Mouse (Mus musculus): Measurements from ENCODE around the gene Arpc5l. TPM values are rescaled to one million over a fixed set of nuclear protein-coding genes. Genes with fewer than 3 reads are reported as not detected.
A peak's percentile ranks its signal among the peaks of the same experiment; 100 is the strongest.
"Not testable (repeated sequence)": the region's sequence is repeated elsewhere in the genome, so short reads cannot be mapped to it uniquely, and the experiment has no call there.

Arpc5l gene
- polyA plus RNA-seq, 1 experiment from 2014 or later, result 117 TPM

DNA sequence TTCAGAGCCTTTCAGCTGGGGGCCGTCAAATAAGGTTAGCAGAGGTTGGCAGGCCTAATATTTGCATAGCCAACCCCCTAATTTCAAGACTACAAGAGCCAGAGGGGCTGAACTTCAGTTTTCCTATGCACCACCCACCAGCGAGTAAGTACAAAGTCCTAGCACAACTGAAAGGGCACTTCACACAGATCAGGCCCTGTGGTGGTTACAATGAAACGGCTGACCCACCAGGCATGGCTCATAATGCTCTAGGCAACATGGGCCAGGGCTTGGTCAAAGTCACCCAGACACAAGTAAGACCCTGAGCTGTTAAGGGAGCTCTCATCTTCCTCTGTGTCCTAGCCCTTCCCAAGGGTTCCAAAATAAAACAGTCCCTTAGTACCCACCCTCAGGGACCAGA, 3.3 kb upstream of the Arpc5l start:
- Histone ChIP-seq H3K36me3 (peaks cover 43% of the 10 kb centered on the region), H3K4me1 (peaks cover 40% of the 10 kb centered on the region)
- WGBS, result 78% methylated on average over 3 of the region's 3 CpGs

DNA sequence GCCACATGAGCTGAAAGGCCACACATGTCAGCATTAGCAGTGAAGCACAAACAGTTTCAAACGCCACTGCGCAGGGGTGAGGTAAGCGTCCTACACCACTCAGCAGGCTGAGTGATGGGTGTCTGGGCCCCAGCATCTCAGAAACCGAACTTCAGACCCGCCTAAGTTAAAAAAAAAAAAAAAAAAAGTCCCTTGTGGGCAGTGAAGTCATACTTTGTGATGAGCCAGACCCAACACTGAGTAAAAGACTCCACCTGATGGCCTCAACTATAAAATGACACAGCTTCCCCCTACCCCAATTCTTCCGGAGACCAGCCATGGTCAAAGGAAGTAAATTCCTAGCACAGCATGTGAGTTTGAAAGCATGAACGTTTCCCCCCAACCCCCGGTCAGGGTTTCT, 2.0 kb upstream of the Arpc5l start:
- H3K27ac ChIP-seq, result no peak overlapping the region; the same call in 1 of the 2 replicates
- H3K4me2 ChIP-seq, result peak overlapping the region; percentile 70
- H3K36me3 ChIP-seq, result peaks cover 43% of the 10 kb centered on the region
- peak overlapping the region; percentile 68; the same call in 1 of the 2 replicates for H3K4me3 ChIP-seq
- no peaks in the 10 kb centered on the region for H3K9me3 ChIP-seq
- no peak for ATAC-seq (ENCODE audit: insufficient number of reproducible peaks, low FRiP score, low TSS enrichment, low read depth)
- H3K4me1 ChIP-seq, result peaks cover 36% of the 10 kb centered on the region
- WGBS, result 52% methylated on average over 8 of the region's 8 CpGs
- no peak overlapping the region for H3K9ac ChIP-seq
- H3K27me3 ChIP-seq, result no peaks in the 10 kb centered on the region

More for the DNA sequence above, 3.3 kb upstream of the Arpc5l start:
- Histone ChIP-seq H3K4me2 (no peak overlapping the region), H3K27ac (no peak overlapping the region), H3K9ac (no peak overlapping the region), H3K9me3 (no peaks in the 10 kb centered on the region), H3K4me3 (no peak overlapping the region), H3K27me3 (no peaks in the 10 kb centered on the region)
- no peak for ATAC-seq (ENCODE audit: insufficient number of reproducible peaks, low FRiP score, low TSS enrichment, low read depth)

DNA sequence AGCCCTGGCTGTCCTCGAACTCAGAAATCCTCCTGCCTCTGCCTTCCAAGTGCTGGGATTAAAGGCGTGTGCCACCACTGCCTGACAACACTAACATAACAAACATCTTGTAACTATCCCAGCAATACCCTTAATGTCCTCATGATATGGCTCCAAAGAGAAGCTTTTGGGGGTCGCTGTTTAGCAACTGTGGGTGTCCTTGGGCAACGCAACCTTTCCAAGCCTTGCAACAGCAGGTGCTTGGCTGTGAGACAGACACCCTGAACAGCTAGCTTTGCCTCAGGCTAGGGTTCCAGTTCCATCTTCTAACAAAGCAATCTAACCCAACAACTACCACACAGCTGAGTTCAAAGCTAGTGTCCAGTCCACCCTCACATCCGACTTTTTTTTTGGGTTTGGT, 1.6 kb upstream of the Arpc5l start:
- no peak for ATAC-seq (ENCODE audit: insufficient number of reproducible peaks, low FRiP score, low TSS enrichment, low read depth)
- H3K9me3 ChIP-seq, result no peaks in the 10 kb centered on the region
- H3K4me1 ChIP-seq, result peaks cover 33% of the 10 kb centered on the region
- no peak overlapping the region for H3K27ac ChIP-seq
- no peaks in the 10 kb centered on the region for H3K27me3 ChIP-seq
- no peak overlapping the region; the same call in 1 of the 2 replicates for H3K9ac ChIP-seq
- peak overlapping the region; percentile 70 for H3K4me2 ChIP-seq
- H3K36me3 ChIP-seq, result peaks cover 43% of the 10 kb centered on the region
- 61% methylated on average over 5 of the region's 5 CpGs for WGBS
- H3K4me3 ChIP-seq, result peak overlapping the region; percentile 68

DNA sequence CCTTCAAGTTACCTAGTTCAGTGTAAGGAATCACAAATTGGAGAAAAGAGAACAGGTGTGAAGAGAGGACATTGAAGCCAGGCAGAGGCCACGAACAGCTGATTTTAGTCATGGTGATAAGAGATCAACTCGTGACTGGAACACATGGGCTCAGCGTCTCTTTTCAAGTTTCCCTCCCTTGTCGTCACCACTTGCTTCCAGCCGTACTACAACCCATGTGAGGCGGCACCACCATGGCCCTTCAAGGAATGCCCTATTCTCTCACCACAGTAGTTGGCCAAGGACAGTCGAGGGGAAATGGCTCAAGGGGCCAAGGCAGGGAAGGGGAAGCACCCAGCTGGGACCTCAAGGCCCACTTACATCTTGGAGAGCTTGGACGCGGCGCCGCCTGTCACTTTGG, 776 bp upstream of the Arpc5l start:
- ATAC-seq (ENCODE audit: insufficient number of reproducible peaks, low FRiP score, low TSS enrichment, low read depth), result no peak

DNA sequence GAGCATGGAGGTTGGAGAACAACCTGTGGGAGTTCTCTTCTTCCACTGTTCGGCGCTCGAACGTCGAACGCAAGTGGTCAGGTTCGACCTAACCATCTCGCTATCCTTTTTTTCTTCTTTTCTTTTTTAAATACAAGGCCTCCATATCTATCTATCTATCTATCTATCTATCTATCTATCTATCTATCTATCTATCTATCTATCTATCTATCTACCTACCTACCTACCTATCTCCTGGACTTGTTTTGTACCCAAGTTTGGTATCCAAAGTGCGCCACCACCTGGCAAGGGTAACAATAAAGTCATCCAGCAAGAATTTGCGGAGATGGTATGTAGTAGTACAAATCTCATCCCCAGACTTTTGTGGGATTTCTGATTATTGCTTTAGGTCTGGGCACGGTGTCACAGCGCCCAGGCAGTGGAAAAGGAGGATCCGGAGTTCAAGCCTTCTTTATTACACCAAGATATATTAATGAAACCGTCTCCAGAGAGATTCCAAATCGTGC, 479 bp downstream of the Arpc5l start, which contains the start of gene Rpl35:
Gene Rpl35, minus strand, starts transcription at position 51 of the 506 bp plus-strand sequence.
- H3K36me3 ChIP-seq, result peaks cover 30% of the 10 kb centered on the region
- no peaks in the 10 kb centered on the region for H3K27me3 ChIP-seq
- H3K4me2 ChIP-seq, result peak within 1 kb of the TSS; percentile 70
- H3K27ac ChIP-seq, result peak within 1 kb of the TSS; percentile 93
- no peaks in the 10 kb centered on the region for H3K9me3 ChIP-seq
- H3K4me3 ChIP-seq, result peak within 1 kb of the TSS; percentile 68
- WGBS, result 10% methylated on average over 15 of the region's 15 CpGs
- H3K9ac ChIP-seq, result peak within 1 kb of the TSS; percentile 75
- H3K4me1 ChIP-seq, result peaks cover 49% of the 10 kb centered on the region
- ATAC-seq (ENCODE audit: insufficient number of reproducible peaks, low FRiP score, low TSS enrichment, low read depth), result no peak

More for the DNA sequence above, 776 bp upstream of the Arpc5l start:
- 0% methylated on average over 11 of the region's 11 CpGs for WGBS
- Histone ChIP-seq H3K27me3 (no peaks in the 10 kb centered on the region), H3K27ac (peak overlapping the region; percentile 93), H3K9ac (peak overlapping the region; percentile 75), H3K4me1 (peaks cover 40% of the 10 kb centered on the region), H3K4me3 (peak overlapping the region; percentile 68), H3K9me3 (no peaks in the 10 kb centered on the region), H3K36me3 (peaks cover 42% of the 10 kb centered on the region), H3K4me2 (peak overlapping the region; percentile 70)

DNA sequence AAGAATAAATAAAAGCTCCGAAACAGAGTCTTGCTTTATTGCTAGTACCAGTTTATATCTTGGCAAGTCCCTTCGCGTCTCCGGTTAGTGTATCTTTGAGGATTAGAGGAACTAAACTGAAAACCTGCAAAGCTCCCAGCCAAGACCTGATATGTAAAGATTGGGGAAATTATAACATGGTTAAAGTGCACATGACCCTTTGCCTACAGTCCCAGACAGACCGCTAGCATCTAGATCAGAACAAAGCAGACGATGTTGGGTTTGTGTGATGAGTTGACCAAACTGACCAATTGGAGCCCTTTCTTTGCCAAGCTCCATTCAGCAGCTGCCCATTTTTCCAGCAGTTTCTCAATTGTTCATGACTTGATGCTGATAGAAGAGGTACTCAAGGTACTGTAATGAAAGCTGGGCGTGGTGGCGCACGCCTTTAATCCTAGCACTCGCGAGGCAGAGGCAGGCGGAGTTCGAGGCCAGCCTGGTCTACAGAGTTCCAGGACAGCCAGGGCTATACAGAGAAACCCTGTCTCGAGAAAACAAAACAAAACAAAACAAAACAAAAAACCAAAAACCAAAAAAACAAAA, 1.1 kb downstream of the Arpc5l start:
- WGBS, result 93% methylated on average over 14 of the region's 14 CpGs
- H3K4me1 ChIP-seq, result peaks cover 52% of the 10 kb centered on the region
- H3K27me3 ChIP-seq, result no peaks in the 10 kb centered on the region

DNA sequence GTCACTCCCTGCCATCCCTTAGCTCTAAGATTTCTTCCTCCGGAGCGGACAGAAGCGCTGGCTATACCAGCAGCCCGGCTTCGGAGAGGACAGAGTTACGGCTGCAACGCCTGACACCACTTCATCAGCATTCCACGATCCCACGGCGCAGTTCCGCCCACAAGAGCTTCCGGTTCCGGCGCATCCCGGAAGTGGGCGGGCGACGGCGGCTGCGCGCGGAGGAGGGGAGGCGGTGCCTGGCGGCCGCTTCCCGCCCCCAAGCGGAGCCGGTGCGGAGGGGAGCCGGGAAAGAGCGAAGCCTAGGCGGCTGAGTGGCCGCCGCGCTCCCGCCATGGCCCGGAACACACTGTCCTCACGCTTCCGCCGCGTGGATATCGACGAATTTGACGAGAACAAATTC, 2.7 kb downstream of the Arpc5l start:
- Histone ChIP-seq H3K4me1 (peaks cover 47% of the 10 kb centered on the region), H3K4me3 (peak overlapping the region; percentile 92), H3K4me2 (peak overlapping the region; percentile 73), H3K27me3 (no peaks in the 10 kb centered on the region), H3K9ac (peak overlapping the region; percentile 87), H3K9me3 (no peaks in the 10 kb centered on the region), H3K36me3 (peaks cover 21% of the 10 kb centered on the region), H3K27ac (peak overlapping the region; percentile 94)
- ATAC-seq (ENCODE audit: insufficient number of reproducible peaks, low FRiP score, low TSS enrichment, low read depth), result peak; percentile 83
- WGBS, result under 1% methylated on average over 43 of the region's 44 CpGs

More for the DNA sequence above, 1.1 kb downstream of the Arpc5l start:
- Histone ChIP-seq H3K27ac (no peak overlapping the region), H3K9ac (no peak overlapping the region), H3K4me2 (peak overlapping the region; percentile 70), H3K36me3 (peaks cover 28% of the 10 kb centered on the region), H3K4me3 (peak overlapping the region; percentile 68), H3K9me3 (no peaks in the 10 kb centered on the region)
- no peak for ATAC-seq (ENCODE audit: insufficient number of reproducible peaks, low FRiP score, low TSS enrichment, low read depth)

DNA sequence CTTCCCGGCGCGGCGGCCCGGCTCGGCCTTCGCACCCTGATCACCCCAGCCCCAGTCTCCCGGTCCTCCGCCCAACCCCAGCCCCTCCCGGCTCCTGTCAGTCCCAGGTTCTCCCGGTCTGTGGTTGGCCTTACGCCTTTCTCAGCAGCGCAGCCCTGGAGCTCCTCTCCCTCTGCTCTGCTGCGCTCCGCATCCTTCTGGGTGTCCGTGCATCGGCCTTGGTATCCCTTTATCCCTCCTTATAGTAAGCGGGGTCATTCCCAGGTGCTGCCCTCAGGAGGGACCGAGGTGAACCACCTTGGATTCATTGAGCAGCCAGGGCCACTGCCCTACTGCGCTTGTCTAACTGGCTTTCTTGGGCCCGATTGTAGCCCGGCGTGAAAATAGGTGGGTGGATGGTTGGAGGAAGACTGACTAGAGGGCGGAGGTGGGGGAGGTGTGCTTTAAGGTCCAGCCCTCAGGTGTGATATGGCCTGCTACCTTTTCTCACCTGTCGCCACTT, 3.3 kb downstream of the Arpc5l start:
- Histone ChIP-seq H3K27ac (peak overlapping the region; percentile 94), H3K4me2 (peak overlapping the region; percentile 73), H3K9me3 (no peaks in the 10 kb centered on the region), H3K27me3 (no peaks in the 10 kb centered on the region), H3K4me1 (peaks cover 42% of the 10 kb centered on the region), H3K4me3 (peak overlapping the region; percentile 92), H3K36me3 (peaks cover 20% of the 10 kb centered on the region), H3K9ac (peak overlapping the region; percentile 87)
- peak; percentile 11; the same call in 1 of the 2 replicates for ATAC-seq (ENCODE audit: insufficient number of reproducible peaks, low FRiP score, low TSS enrichment, low read depth)
- under 1% methylated on average over 25 of the region's 25 CpGs for WGBS

DNA sequence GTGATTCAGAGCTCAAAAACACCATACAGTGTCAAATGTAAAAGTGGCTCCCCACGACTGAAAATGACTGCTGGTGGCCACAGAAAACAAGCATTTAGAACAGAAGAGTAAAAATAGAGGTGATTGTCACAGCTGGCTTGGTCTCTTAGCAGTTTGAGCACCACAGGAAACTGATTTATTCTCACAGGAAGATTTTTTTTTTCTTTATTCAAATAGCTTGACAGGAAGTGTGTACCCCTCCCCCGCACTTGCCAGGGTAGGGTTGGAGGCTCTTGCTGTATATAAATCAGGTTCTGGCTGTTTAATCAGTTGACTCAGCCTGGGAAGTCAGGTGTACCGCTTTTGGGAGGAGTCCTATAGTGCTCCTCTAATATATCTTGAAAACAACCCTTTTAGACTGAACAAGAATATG, 3.8 kb downstream of the Arpc5l start:
- H3K9ac ChIP-seq, result peak overlapping the region; percentile 87
- H3K27me3 ChIP-seq, result no peaks in the 10 kb centered on the region
- peaks cover 36% of the 10 kb centered on the region for H3K4me1 ChIP-seq
- H3K4me3 ChIP-seq, result peak overlapping the region; percentile 92
- peak overlapping the region; percentile 94; the same call in 1 of the 2 replicates for H3K27ac ChIP-seq
- ATAC-seq (ENCODE audit: insufficient number of reproducible peaks, low FRiP score, low TSS enrichment, low read depth), result no peak
- WGBS, result 18% methylated on average over 3 of the region's 3 CpGs
- no peaks in the 10 kb centered on the region for H3K9me3 ChIP-seq
- peak overlapping the region; percentile 73 for H3K4me2 ChIP-seq
- H3K36me3 ChIP-seq, result peaks cover 22% of the 10 kb centered on the region

DNA sequence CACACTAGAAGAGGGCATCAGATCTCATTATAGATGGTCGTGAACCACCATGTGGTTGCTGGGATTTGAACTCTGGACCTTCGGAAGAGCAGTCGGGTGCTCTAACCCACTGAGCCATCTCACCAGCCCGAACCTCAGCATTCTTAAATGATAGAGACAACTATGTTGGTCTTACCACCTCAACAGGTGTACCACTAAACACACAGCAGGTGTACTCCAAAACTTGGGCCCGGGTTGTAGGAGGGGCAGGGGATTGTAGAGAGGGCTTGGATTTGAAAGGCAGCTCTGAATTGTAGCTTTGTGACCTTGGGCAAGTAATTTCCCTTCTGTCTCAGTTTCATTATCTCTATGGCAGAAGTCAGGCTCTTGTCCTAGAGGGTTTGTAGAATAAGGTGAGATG, 5.0 kb downstream of the Arpc5l start:
- not testable (repeated sequence) for H3K4me2 ChIP-seq; H3K27me3 ChIP-seq; H3K4me3 ChIP-seq; ATAC-seq (ENCODE audit: insufficient number of reproducible peaks, low FRiP score, low TSS enrichment, low read depth); H3K27ac ChIP-seq; H3K9me3 ChIP-seq; H3K9ac ChIP-seq
- Histone ChIP-seq H3K4me1 (peaks cover 33% of the 10 kb centered on the region), H3K36me3 (peaks cover 34% of the 10 kb centered on the region)
- WGBS, result 93% methylated on average over 5 of the region's 5 CpGs

DNA sequence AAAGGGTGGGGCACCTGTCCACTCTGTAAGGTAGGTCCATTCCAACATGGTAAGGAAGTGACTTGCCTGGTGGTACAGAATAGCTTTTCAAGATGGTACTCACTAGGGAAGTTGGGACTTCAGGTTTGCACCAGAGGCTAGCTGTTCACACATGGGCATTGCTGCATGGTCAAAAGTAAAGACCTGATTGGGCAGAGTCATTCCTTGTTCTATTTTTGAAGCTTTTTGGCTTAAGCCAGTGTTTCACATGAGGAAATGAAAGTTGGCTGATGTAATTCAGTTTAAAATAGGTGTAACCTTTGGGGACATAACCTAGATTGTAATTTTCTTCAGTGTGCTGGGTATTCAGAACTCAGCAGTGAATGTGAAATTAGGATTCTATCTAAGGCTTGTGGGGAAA, 6.1 kb downstream of the Arpc5l start:
- Histone ChIP-seq H3K27me3 (no peaks in the 10 kb centered on the region), H3K4me3 (no peak overlapping the region), H3K36me3 (peaks cover 45% of the 10 kb centered on the region), H3K9me3 (no peaks in the 10 kb centered on the region), H3K4me1 (peaks cover 27% of the 10 kb centered on the region), H3K4me2 (no peak overlapping the region), H3K27ac (no peak overlapping the region), H3K9ac (no peak overlapping the region)
- ATAC-seq (ENCODE audit: insufficient number of reproducible peaks, low FRiP score, low TSS enrichment, low read depth), result no peak

DNA sequence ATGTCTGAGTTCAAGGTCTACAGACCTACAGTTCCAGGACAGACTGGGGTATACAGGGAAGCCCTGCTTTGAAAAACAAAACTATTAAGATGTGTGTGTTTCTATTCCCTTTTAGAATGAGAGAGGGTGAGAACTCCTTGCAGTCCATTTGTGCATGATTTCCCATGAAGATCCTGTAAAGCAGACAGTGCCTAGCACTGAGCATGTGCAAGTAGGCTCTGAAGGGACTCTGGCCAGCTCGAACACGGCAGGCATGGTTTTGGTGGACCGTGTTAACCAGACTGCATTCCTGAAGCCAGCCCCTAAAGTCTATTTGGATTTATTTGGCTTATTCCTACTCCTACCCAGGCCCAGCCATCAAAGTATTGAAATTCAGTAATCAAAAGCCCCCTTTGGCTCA, 6.8 kb downstream of the Arpc5l start:
- no peak overlapping the region for H3K4me3 ChIP-seq
- H3K9ac ChIP-seq, result no peak overlapping the region
- no peaks in the 10 kb centered on the region for H3K9me3 ChIP-seq
- peaks cover 52% of the 10 kb centered on the region for H3K36me3 ChIP-seq
- peaks cover 25% of the 10 kb centered on the region for H3K4me1 ChIP-seq
- WGBS, result 80% methylated on average over 3 of the region's 3 CpGs
- no peak for ATAC-seq (ENCODE audit: insufficient number of reproducible peaks, low FRiP score, low TSS enrichment, low read depth)
- H3K27ac ChIP-seq, result no peak overlapping the region
- no peaks in the 10 kb centered on the region for H3K27me3 ChIP-seq
- no peak overlapping the region for H3K4me2 ChIP-seq
